Mouse (Mus musculus): Measurements from ENCODE around the gene Casz1. TPM values are rescaled to one million over a fixed set of nuclear protein-coding genes. Genes with fewer than 3 reads are reported as not detected.

The Casz1 gene
- polyA plus RNA-seq, 1 experiment: 1.3 TPM

DNA sequence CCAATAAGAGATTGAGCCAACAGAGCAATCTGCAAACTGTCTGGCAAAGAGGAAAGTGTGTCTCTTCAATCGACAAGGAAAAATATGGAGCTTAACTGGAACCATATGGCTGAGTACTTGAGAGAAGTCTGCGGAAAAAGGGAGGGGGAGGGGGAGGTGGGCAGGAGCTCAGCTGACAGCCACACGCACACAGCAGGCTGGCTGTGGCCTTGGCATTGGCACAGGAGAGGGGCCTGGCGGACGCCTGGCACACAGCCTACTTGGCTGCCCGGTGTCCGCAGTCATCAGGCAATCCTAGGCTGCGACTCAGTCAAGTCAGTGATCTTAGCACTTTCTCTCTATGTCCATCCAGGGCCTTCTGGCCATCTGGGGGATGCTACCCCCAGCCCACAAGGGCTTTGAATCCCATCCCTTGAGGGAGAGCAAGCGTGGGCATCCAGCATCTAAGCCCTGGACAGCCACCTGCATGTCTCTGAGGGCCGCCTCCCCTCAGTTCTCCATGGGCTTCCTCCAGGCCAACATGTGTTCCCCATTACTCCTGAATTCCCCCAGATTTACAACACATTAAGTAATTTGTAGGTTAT, 67.6 kb downstream of the Casz1 start:
- H3K4me1 ChIP-seq (ENCODE audit: control insufficient read depth, insufficient read depth, low read length): no peaks in the 10 kb centered on the region
- no peak overlapping the region for H3K4me3 ChIP-seq (ENCODE audit: insufficient read depth, low read length)
- TF ChIP-seq CTCF (IDR thresholded peaks at IDR 0.05; ENCODE audit: low read depth, low read length): no peak
- no peak for TF ChIP-seq POLR2A (IDR thresholded peaks at IDR 0.05; ENCODE audit: borderline replicate concordance, low read depth, low read length)
- no peak overlapping the region for H3K27ac ChIP-seq (ENCODE audit: insufficient read depth, low read depth, low read length)

DNA sequence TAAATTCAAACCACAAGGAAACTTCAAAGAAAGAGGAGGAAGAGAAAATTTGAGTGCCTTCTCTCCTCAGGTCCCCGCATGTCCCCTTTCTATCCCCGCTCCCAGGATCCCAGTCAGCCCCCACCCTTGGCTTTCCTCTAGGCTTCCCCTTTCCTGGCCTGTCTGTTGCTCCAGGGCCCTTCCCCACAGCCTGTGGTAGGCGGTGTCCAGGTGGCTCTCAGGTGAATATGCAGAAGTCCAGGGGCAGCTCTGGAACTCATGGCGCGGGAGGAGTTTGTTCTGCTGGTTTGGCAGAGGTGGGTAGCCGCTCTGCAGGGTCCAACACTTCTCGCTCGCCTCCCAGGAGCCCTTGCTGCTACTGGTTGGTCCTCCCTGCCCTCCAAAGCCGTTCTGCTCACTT, 68.1 kb downstream of the Casz1 start:
- no peak overlapping the region for H3K27ac ChIP-seq (ENCODE audit: insufficient read depth, low read depth, low read length)
- no peaks in the 10 kb centered on the region for H3K4me1 ChIP-seq (ENCODE audit: control insufficient read depth, insufficient read depth, low read length)
- no peak for TF ChIP-seq POLR2A (IDR thresholded peaks at IDR 0.05; ENCODE audit: borderline replicate concordance, low read depth, low read length)
- no peak for TF ChIP-seq CTCF (IDR thresholded peaks at IDR 0.05; ENCODE audit: low read depth, low read length)
- no peak overlapping the region for H3K4me3 ChIP-seq (ENCODE audit: insufficient read depth, low read length)

DNA sequence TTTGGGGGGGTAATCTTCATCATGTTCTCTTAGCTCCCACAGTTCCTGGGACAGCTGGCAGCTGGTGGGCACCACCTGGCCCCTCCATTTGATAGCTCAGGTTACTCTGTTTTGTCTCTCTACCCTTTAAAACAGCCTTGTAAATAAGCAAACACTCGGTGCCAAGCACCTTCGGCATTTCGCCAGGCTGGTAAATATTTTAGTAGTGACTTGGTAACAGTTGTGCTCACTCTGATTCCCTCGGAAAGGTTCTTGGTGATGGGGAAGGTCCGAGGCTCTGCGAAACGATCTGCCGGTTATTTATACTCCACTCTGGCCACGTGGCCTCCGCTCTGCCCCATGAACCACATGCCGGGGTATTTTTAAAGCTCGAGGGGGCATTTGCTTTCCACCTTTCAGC, 68.6 kb downstream of the Casz1 start:
- no peak overlapping the region for H3K27ac ChIP-seq (ENCODE audit: insufficient read depth, low read depth, low read length)
- H3K4me3 ChIP-seq (ENCODE audit: insufficient read depth, low read length): no peak overlapping the region
- TF ChIP-seq POLR2A (IDR thresholded peaks at IDR 0.05; ENCODE audit: borderline replicate concordance, low read depth, low read length) (no peak), CTCF (IDR thresholded peaks at IDR 0.05; ENCODE audit: low read depth, low read length) (no peak)
- H3K4me1 ChIP-seq (ENCODE audit: control insufficient read depth, insufficient read depth, low read length): no peaks in the 10 kb centered on the region

DNA sequence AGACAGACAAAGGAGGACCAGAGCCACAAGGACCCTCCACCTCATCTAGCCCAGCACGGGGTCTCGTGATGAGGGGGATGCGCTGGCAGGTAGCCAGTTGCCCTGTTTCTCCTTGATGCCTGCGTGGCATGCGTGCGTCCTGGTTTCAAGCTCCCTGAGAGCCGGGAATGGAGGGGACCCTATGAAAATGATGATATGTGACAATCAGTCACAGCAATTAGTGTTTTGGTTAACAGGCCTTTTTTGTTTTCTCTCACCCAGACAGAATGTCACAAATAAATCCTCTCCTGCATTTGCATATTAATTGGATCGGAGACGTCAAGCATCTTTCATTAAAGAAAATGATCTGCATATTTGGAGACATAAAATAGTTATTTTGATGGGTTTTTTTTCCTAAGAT, 71.9 kb downstream of the Casz1 start:
- Histone ChIP-seq H3K27ac (ENCODE audit: insufficient read depth, low read depth, low read length) (no peak overlapping the region), H3K4me3 (ENCODE audit: insufficient read depth, low read length) (no peak overlapping the region), H3K4me1 (ENCODE audit: control insufficient read depth, insufficient read depth, low read length) (no peaks in the 10 kb centered on the region)
- TF ChIP-seq CTCF (IDR thresholded peaks at IDR 0.05; ENCODE audit: low read depth, low read length): no peak
- no peak for TF ChIP-seq POLR2A (IDR thresholded peaks at IDR 0.05; ENCODE audit: borderline replicate concordance, low read depth, low read length)

DNA sequence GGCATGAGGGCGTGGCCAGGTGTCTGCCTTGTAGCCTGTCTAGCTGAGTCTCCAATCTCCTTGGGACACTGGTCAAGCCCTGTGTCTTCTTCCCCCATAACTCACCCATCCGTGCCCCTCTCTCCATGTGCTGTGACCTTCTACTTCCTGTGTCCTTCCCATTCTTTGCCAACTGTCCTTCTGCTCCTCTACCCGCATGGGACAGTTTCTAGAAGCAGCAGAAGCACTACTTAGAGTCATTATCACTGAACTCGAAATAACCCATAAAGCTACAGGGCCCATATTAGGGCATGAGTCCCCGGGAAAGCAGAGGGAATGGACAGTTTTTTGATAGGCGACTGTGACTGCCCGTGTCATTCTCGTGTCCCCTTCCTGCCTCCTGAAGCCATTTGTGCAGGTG, 72.6 kb downstream of the Casz1 start:
- Histone ChIP-seq H3K27ac (ENCODE audit: insufficient read depth, low read depth, low read length) (no peak overlapping the region), H3K4me1 (ENCODE audit: control insufficient read depth, insufficient read depth, low read length) (no peaks in the 10 kb centered on the region), H3K4me3 (ENCODE audit: insufficient read depth, low read length) (no peak overlapping the region)
- no peak for TF ChIP-seq CTCF (IDR thresholded peaks at IDR 0.05; ENCODE audit: low read depth, low read length)
- TF ChIP-seq POLR2A (IDR thresholded peaks at IDR 0.05; ENCODE audit: borderline replicate concordance, low read depth, low read length): no peak

DNA sequence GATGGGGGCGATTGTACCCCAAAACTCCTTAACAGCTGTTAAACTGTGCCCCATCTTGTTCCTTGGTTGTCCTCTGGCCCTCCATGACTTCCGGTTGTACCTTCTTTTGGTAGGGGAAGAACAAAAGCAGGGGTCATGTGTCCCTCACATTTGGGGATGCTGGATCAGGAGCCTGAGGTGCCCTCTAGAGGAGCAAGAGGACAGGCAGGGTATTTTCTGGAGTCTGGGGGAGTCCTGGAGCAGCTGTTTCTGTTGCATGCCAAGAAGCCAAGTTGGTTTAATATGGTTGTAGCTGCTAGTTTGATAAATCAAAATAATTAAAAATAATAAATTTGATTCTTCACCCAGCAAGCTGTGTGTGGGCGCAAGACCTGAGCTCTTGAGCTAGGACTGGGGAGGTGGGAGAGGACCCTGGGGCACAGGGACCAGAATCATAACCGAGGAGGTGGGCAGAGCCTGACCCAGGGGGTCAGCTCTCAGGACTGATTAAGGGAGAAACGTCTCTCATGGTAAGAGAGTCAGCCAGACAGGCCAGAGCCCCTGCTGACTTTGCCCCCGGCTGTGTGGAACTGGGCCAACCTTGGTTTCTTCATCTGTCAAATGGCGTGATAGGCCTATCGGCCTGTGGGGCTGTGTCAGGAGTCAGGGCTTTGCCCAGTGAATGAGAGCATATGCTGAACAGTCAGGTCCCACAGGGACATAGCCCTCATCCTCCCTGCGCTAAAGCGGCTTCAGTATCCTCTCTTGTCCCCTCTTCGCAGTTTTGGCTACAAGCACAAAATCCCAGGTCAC, 74.2 kb downstream of the Casz1 start:
- no peak for TF ChIP-seq CTCF (IDR thresholded peaks at IDR 0.05; ENCODE audit: low read depth, low read length)
- no peak for TF ChIP-seq POLR2A (IDR thresholded peaks at IDR 0.05; ENCODE audit: borderline replicate concordance, low read depth, low read length)
- Histone ChIP-seq H3K4me3 (ENCODE audit: insufficient read depth, low read length) (no peak overlapping the region), H3K27ac (ENCODE audit: insufficient read depth, low read depth, low read length) (no peak overlapping the region), H3K4me1 (ENCODE audit: control insufficient read depth, insufficient read depth, low read length) (no peaks in the 10 kb centered on the region)

DNA sequence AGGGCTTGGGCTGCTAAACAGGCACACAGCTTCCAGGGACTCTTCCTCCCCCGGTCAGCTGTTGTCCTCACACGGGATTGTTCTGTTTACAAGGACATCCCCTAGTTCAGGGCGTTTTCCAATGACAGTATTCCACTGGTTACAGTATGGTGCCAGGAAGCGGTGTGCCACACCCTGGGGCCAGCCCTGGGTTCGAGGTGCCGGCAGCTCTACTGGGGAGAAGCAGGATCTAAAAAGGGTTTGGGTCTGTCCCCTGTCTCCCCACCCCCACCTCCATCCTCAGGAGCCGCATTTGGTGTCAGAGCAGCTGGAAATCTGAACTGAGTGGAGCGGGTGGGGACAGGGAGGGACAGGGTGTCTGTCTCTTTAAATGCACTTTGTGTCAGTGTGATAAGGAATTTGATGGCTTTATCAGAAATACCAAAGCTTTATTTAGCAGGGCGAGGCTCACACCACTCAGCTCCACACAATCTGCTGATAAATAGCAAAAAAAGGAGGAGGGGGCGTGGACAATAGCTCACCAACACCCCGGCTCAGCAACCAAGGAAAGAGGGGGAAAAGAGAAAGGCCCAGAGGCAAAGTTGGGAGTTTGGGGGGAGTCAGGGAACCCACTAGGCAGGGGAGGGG, 74.9 kb downstream of the Casz1 start:
- Histone ChIP-seq H3K4me3 (ENCODE audit: insufficient read depth, low read length) (no peak overlapping the region), H3K27ac (ENCODE audit: insufficient read depth, low read depth, low read length) (no peak overlapping the region), H3K4me1 (ENCODE audit: control insufficient read depth, insufficient read depth, low read length) (no peaks in the 10 kb centered on the region)
- no peak for TF ChIP-seq CTCF (IDR thresholded peaks at IDR 0.05; ENCODE audit: low read depth, low read length)
- TF ChIP-seq POLR2A (IDR thresholded peaks at IDR 0.05; ENCODE audit: borderline replicate concordance, low read depth, low read length): no peak

DNA sequence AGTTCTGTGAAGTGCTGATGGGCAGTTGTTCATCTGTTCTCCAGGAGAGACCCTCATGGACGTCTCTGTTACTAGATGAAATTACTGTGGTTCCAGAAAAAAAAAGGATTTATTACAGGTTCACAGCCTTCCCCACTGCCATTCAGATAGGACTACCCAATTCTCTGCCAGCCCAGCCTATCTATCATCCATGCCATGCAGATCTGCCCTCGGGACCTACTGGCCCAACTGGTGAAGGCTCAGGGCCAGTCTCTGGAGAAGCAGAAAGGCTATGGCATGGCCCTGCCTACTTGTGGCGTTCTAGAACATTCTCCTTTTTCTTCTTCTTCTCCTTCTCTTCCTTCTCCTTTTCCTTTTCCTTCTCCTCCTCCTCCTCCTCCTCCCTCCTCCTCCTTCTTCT, 75.4 kb downstream of the Casz1 start:
- Histone ChIP-seq H3K4me3 (ENCODE audit: insufficient read depth, low read length) (no peak overlapping the region), H3K4me1 (ENCODE audit: control insufficient read depth, insufficient read depth, low read length) (no peaks in the 10 kb centered on the region), H3K27ac (ENCODE audit: insufficient read depth, low read depth, low read length) (no peak overlapping the region)
- TF ChIP-seq CTCF (IDR thresholded peaks at IDR 0.05; ENCODE audit: low read depth, low read length) (no peak), POLR2A (IDR thresholded peaks at IDR 0.05; ENCODE audit: borderline replicate concordance, low read depth, low read length) (no peak)

DNA sequence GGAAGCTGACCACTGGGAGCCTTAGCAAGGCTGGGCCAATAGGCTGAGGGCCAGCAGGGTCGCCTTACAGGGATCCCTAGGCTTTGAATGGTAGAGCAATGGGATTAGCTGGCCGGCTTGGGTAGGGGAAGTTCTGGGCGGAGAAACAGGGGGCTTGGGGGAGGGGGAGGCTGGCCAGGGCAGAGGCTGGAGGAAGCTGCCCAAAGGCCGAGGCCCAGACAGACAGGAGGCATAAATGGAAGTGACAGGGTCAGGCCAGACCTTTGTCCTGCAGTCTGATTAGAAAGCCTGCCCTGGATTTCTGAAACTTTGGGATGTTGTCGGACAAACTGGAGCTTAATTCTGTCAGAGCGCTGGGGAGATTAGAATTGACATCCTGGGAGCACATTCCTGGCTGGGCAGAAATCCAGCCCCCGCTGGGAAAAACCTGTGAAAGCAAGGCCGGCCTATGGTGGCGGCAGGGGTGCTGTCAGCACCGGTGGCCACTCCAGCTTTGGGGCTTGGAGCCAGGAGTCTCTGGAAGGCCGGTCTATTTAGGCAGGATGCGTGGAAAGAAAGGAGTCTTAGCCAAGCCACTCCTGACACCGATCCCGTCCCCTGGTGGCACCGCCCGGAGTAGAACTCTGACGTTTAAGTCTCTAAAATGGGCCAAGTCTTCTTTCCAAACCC, 76.9 kb downstream of the Casz1 start:
- Histone ChIP-seq H3K4me3 (ENCODE audit: insufficient read depth, low read length) (no peak overlapping the region), H3K4me1 (ENCODE audit: control insufficient read depth, insufficient read depth, low read length) (no peaks in the 10 kb centered on the region), H3K27ac (ENCODE audit: insufficient read depth, low read depth, low read length) (no peak overlapping the region)
- TF ChIP-seq POLR2A (IDR thresholded peaks at IDR 0.05; ENCODE audit: borderline replicate concordance, low read depth, low read length) (no peak), CTCF (IDR thresholded peaks at IDR 0.05; ENCODE audit: low read depth, low read length) (no peak)

DNA sequence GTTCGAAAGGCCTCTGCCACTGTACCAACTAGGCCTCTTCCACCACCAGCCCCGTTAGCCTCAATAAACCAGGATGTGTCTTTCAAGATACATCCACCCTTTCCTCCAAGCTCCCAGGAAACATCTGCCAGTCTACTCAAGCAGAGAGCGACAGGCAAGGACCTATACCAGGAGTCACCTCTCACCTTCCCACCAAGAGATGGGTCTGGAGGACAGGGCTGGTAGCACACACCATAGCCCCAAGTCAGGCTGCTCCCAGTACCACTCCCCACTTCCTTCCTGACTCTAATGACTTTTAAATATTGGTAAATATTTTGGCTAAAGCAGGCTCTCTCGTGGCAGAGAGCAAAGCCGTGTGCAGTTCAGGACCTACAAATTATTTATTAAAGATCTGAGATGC, 77.6 kb downstream of the Casz1 start:
- Histone ChIP-seq H3K4me3 (ENCODE audit: insufficient read depth, low read length) (no peak overlapping the region), H3K27ac (ENCODE audit: insufficient read depth, low read depth, low read length) (no peak overlapping the region), H3K4me1 (ENCODE audit: control insufficient read depth, insufficient read depth, low read length) (no peaks in the 10 kb centered on the region)
- TF ChIP-seq CTCF (IDR thresholded peaks at IDR 0.05; ENCODE audit: low read depth, low read length) (no peak), POLR2A (IDR thresholded peaks at IDR 0.05; ENCODE audit: borderline replicate concordance, low read depth, low read length) (no peak)
